Comparison of ENCODE assay signal across 9 mouse cellular contexts in genomic region chr4:133879145-133879902, GRCm38 (mm10). TPM values are rescaled to one million over a fixed set of nuclear protein-coding genes. Genes with fewer than 3 reads are reported as not detected.
A peak's percentile ranks its signal among the peaks of the same experiment; 100 is the strongest.
DNase-seq lines count a peak whose midpoint lies in the region; ATAC-seq and TF ChIP-seq lines count a peak whose summit lies in the region.
"Had no signal": no experiment of that assay in that cellular context is flagged by ENCODE, and none has a peak within 500 bp of the region (broad histone marks: within the 10 kb centered on the region; RNA-seq: fewer than 3 reads in every experiment).

No protein-coding gene starts in this region.

- peak; percentile 97 for ATAC-seq in activated CD4-positive, CD25-positive, alpha-beta regulatory T cell, adult 4 months
- ATAC-seq in lung, embryonic 15.5 days (ENCODE audit: borderline replicate concordance, extremely low read depth, low FRiP score, low TSS enrichment) = peak; percentile 55

- no peaks in the 10 kb centered on the region for H3K27me3 ChIP-seq in lung, embryonic 15.5 days
- H3K27me3 ChIP-seq in embryonic facial prominence, embryonic 10.5 days (replicated peaks; ENCODE audit: low read depth, poor library complexity, severe bottlenecking) = no peaks in the 10 kb centered on the region

- no peak for TF ChIP-seq CTCF in layer of hippocampus, adult 2 months (conservative IDR thresholded peaks at IDR 0.05)

- no peak overlapping the region for H3K4me2 ChIP-seq in lung, embryonic 15.5 days

- peak overlapping the region; percentile 59 for H3K27ac ChIP-seq in lung, embryonic 15.5 days
- no peak overlapping the region for H3K27ac ChIP-seq in embryonic facial prominence, embryonic 10.5 days (replicated peaks)
- H3K27ac ChIP-seq in layer of hippocampus, adult 2 months = no peak overlapping the region
- H3K27ac ChIP-seq: kidney, postnatal 0 days had no signal

- no peaks in the 10 kb centered on the region; the same call in 1 of the 2 replicates for H3K36me3 ChIP-seq in lung, embryonic 15.5 days
- H3K36me3 ChIP-seq in embryonic facial prominence, embryonic 10.5 days (replicated peaks) = peaks cover 41% of the 10 kb centered on the region

- WGBS in lung, embryonic 15.5 days = 56% methylated on average over 12 of the region's 12 CpGs
- WGBS in embryonic facial prominence, embryonic 10.5 days = 84% methylated on average over 12 of the region's 12 CpGs

- peaks cover 21% of the 10 kb centered on the region for H3K4me1 ChIP-seq in lung, embryonic 15.5 days
- peaks cover 34% of the 10 kb centered on the region for H3K4me1 ChIP-seq in embryonic facial prominence, embryonic 10.5 days

- peak; percentile 61 to 76 for DNase-seq in lung, adult 18-20 months
- no peak for DNase-seq in lung, postnatal 14 days
- peak; percentile 50 to 55 for DNase-seq in thymus, postnatal 10 days (ENCODE audit: low spot score in 2 of 2)
- no peak for DNase-seq in embryonic facial prominence, embryonic 10.5 days (ENCODE audit: low spot score)
- no peak for DNase-seq in left cerebral cortex, postnatal 10 days (ENCODE audit: extremely low spot score in 1 of 2, low spot score in 2 of 2)
- DNase-seq in layer of hippocampus, adult 2 months (ENCODE audit: low spot score in 2 of 2) = no peak

- no peak overlapping the region for H3K4me3 ChIP-seq in lung, embryonic 15.5 days
- H3K4me3 ChIP-seq in embryonic facial prominence, embryonic 10.5 days = no peak overlapping the region
- no peak overlapping the region for H3K4me3 ChIP-seq in layer of hippocampus, adult 2 months

- no peaks in the 10 kb centered on the region for H3K9me3 ChIP-seq in lung, embryonic 15.5 days
- no peaks in the 10 kb centered on the region for H3K9me3 ChIP-seq in embryonic facial prominence, embryonic 10.5 days

- intact Hi-C loops in left cerebral cortex, postnatal 10 days (cut with DNase I) = no loop called here

- H3K9ac ChIP-seq in lung, embryonic 15.5 days = no peak overlapping the region

RNA-seq across cellular contexts. Expression of gene Rps6ka1, which starts 8.3 kb away (rescaled TPM):
- 100 to 1,000 TPM in 1 of 2 experiments, 10 to 100 TPM in 1; 96.5 to 113 TPM for polyA plus RNA-seq in activated CD4-positive, CD25-positive, alpha-beta regulatory T cell, adult 4 months (2017; shearing (Covaris generic))
- polyA plus RNA-seq in lung, embryonic 15.5 days (2015; fragmentation: Nextera tagmentation; extraction: Ambion mirVana) = 43.8 and 44.5 TPM in 2 replicates
- 46.6 and 47.6 TPM in 2 replicates for polyA plus RNA-seq in embryonic facial prominence, embryonic 10.5 days (2016; fragmentation: Nextera tagmentation; extraction: Ambion mirVana)
- total RNA-seq in left cerebral cortex, postnatal 10 days (2021) = 10 to 100 TPM; 11.0 to 15.2 TPM
- total RNA-seq in layer of hippocampus, adult 2 months (2021) = 10 to 100 TPM in 1 of 2 experiments, 1 to 10 TPM in 1; 8.6 to 11.9 TPM

Comparison
In these comparisons a context has a peak if more than half of its experiments do, and no peak if none do; other contexts are left out.
1. DNase-seq: peak in lung, adult 18-20 months (2 of 2) and thymus, postnatal 10 days (2 of 2); none in lung, postnatal 14 days (single experiment), embryonic facial prominence, embryonic 10.5 days (single experiment), left cerebral cortex, postnatal 10 days (0 of 2) and layer of hippocampus, adult 2 months (0 of 2).